ENCODE assay signal across 11 mouse cellular contexts in the genomic region with DNA sequence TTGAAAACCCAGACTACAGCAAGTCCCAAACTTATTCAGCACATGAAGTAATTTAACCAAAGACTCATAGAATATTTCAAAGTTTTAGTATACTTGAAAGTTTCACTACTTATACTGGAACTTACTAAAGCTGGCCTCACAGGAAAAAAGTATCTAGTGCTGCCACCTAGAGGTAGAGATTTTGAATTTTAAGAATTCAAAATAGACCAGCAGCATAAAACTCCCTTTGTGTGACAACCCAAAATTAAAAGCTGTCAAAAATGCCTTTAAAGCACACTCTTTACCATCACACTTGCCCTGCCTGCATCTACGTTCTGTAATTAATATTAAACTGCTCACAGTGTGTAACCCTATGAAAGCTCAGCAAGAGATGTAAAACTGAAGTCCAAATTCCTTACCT.
DNase-seq lines count a peak whose midpoint lies in the region.
"Had no signal": no experiment of that assay in that cellular context is flagged by ENCODE, and none has a peak within 500 bp of the region (broad histone marks: within the 10 kb centered on the region; RNA-seq: fewer than 3 reads in every experiment).

No protein-coding gene starts in this region.

- peak; percentile 6 for DNase-seq in heart, adult 8-10 months (ENCODE audit: low spot score)
- no peak for DNase-seq in heart, postnatal 36 days
- DNase-seq in lung, postnatal 25 days (ENCODE audit: low spot score), result peak; percentile 4
- DNase-seq in lung, postnatal 10 days, result no peak
- DNase-seq in Muller cell, postnatal 12 days (ENCODE audit: inconsistent ontology term), result peak; percentile 3
- DNase-seq in naive thymus-derived CD4-positive, alpha-beta T cell, adult 2 months (ENCODE audit: low read depth), result peak; percentile 8
- no peak for DNase-seq in spleen, postnatal 14 days (ENCODE audit: low spot score in 2 of 2)
- DNase-seq in layer of hippocampus, postnatal 25 days (ENCODE audit: extremely low spot score in 1 of 2, low spot score in 1 of 2), result no peak
- DNase-seq: cerebellum, postnatal 36 days; heart, postnatal 14 days; right cerebral cortex, postnatal 4 days had no signal

- intact Hi-C loops in heart, postnatal 36 days (cut with DNase I), result loop anchor here (2.0 kb wide), 1 partner anchor 397 kb away; no protein-coding TSS in a partner anchor

Comparison
In these comparisons a context has a peak if more than half of its experiments do, and no peak if none do; other contexts are left out.
1. DNase-seq: peak in heart, adult 8-10 months (single experiment), lung, postnatal 25 days (single experiment), Muller cell, postnatal 12 days (single experiment) and naive thymus-derived CD4-positive, alpha-beta T cell, adult 2 months (single experiment); none in heart, postnatal 36 days (0 of 2), lung, postnatal 10 days (single experiment), spleen, postnatal 14 days (0 of 2) and layer of hippocampus, postnatal 25 days (0 of 2).